Mouse (Mus musculus) forebrain, embryonic 16.5 days (tissue): ENCODE data around the gene Bclaf3. TPM values are rescaled to one million over a fixed set of nuclear protein-coding genes. Genes with fewer than 3 reads are reported as not detected.

ENCODE experiments used
- ATAC-seq: fragments of 200-750 bp; cut with Nextera tagmentation; 2 replicates; pipeline ENCODE4 v1.8.0; 2017; ENCODE audit warnings: mild to moderate bottlenecking, moderate library complexity
- H3K27ac ChIP-seq: fragments of 300-500 bp; sonication (generic); 2 replicates; pipeline ENCODE4 v1.5.1; 2014; ENCODE audit warnings: low read length, control low read depth
- H3K27me3 ChIP-seq: fragments of 300-500 bp; sonication (generic); replicated peaks from 2 replicates; pipeline ENCODE4 v1.6.1; 2014; ENCODE audit warnings: low read length; ENCODE audit not compliant: control insufficient read depth, insufficient read depth
- H3K36me3 ChIP-seq: fragments of 300-500 bp; sonication (generic); 2 replicates; pipeline ENCODE4 v1.6.1; 2014; ENCODE audit not compliant: control insufficient read depth, insufficient read depth
- H3K4me1 ChIP-seq: fragments of 300-500 bp; sonication (generic); replicated peaks from 2 replicates; pipeline ENCODE4 v1.6.1; 2014; ENCODE audit warnings: low read length; ENCODE audit not compliant: control insufficient read depth, insufficient read depth
- H3K4me2 ChIP-seq: fragments of 300-500 bp; sonication (generic); 2 replicates; pipeline ENCODE4 v1.6.1; 2014; ENCODE audit warnings: mild to moderate bottlenecking, low read length, control low read depth
- H3K4me3 ChIP-seq: fragments of 300-500 bp; sonication (generic); replicated peaks from 2 replicates; pipeline ENCODE4 v1.5.1; 2014; ENCODE audit warnings: mild to moderate bottlenecking, low read length, control low read depth
- H3K9ac ChIP-seq: fragments of 300-500 bp; sonication (generic); replicated peaks from 2 replicates; pipeline ENCODE4 v1.6.1; 2014; ENCODE audit warnings: low read depth, low read length, control low read depth
- H3K9me3 ChIP-seq: fragments of 300-500 bp; sonication (generic); 2 replicates; pipeline ENCODE4 v1.6.1; 2016; ENCODE audit warnings: low read length; ENCODE audit not compliant: control insufficient read depth
- WGBS: fragments of 180-500 bp; shearing (Covaris S2); extraction: QIAGEN DNeasy Blood & Tissue Kit; methylation state at CpG from one replicate; pipeline ENCODE4 v1.1.7; 2014; 5-methylcytosine and 5-hydroxymethylcytosine counted together
- polyA plus RNA-seq: library from polyadenylated mRNA; unstranded; fragments of >200 nt; fragmentation: Nextera tagmentation; extraction: Ambion mirVana; gene quantifications from 2 replicates; pipeline ENCODE4 v1.2.1, GENCODE M21; 2015

Gene Bclaf3
- polyA plus RNA-seq, 1 experiment from 2014 or later, result 31.4 TPM

DNA sequence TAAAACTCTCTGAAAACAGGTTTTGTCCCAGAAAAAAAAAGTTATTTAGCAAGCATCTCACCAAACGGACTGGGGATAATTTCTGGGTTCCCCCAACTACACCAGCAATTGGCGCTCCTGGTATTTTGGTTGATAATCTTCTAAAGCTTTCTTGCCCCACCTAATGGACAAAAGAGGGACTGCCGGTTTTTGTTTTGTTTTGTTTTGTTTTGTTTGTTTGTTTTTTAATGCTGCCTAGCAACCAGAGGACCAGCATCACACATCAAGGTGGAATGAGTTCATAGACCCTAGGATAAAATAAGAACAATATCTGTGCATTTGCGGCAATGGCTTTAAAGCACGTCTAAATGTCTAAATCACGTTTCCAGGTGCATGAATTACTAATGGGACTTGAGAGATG is 80.4 kb downstream of the Bclaf3 start:
- ATAC-seq, result no peak
- Histone ChIP-seq H3K27ac (no peak overlapping the region), H3K9me3 (no peaks in the 10 kb centered on the region), H3K4me3 (no peak overlapping the region), H3K9ac (no peak overlapping the region), H3K36me3 (no peaks in the 10 kb centered on the region), H3K27me3 (no peaks in the 10 kb centered on the region), H3K4me2 (no peak overlapping the region), H3K4me1 (no peaks in the 10 kb centered on the region)
- WGBS, result 47% methylated on average over 6 of the region's 6 CpGs

DNA sequence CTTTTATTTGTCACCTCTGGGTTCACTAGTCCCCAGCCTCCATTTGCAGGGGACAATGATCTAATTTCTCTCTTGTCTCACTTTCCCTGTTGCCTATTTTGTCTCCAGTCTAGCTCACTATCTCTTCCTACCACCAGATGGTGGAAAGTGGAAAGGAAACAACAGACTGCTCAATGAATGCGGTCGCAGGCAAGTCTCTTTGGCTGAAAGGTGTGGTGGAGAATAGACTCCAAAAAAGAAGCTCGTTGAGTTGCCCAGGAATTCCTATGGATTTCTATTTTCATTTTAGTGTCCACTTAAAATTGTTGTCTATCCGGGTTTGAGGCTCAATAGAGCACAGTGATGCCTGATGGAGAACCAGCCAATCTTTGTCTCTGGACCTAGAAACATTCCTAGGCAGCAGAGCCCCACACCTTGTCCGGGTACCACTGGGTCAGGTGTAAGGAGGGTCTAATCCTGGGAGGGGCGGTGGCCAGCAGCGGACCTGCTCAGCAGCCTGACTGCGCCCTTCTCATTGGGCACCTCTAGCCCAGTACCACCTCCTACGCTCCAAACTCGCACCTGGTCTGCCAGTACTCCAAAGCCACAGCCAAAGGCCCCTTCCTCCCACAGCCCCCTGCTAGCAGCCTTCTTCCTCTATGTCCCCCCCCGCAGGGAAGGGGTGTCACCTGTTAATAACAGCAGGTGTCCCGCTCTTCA is 99.9 kb downstream of the Bclaf3 start:
- Histone ChIP-seq H3K4me3 (peak overlapping the region; percentile 66), H3K27me3 (no peaks in the 10 kb centered on the region), H3K4me2 (peak overlapping the region; percentile 63), H3K9me3 (no peaks in the 10 kb centered on the region), H3K36me3 (no peaks in the 10 kb centered on the region), H3K27ac (peak overlapping the region; percentile 14; the same call in 1 of the 2 replicates), H3K4me1 (no peaks in the 10 kb centered on the region), H3K9ac (peak overlapping the region; percentile 78)
- ATAC-seq, result peak; percentile 55
- WGBS, result 26% methylated on average over 12 of the region's 12 CpGs

DNA sequence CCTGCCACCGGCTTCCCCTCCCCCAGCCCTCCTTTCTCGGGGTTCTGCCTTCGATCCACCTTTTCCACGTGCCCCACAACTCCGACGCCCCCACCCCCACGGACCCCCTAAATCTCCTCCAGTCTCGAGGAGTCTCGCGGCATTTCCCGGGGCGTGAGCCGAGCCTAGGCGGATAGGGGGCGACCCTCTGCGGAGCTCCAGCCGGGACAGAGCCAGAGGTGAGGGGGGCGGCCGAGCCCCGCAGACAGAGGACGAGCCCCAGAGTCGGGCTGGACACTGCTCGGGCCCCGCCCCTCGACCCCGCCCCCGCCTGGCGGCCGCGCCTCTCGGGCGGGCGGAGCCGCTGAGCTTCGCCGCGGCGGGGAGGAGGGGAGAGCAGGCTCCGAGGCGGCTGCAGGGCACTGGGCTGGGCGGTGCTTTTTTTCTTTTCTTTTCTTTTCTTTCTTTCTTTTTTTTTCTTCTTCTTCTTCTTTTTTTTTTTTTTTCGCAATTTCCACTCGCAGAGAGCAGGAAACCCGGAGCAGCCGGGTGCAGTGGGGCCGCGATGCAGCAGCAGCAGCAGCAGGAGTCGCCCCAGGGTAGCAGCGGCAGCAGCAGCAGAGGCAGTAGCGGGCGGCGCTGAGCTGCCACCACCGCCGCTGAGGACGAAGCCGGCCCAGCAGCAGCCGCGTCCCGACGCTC is 100.6 kb downstream of the Bclaf3 start, which contains the start of gene Sh3kbp1:
Sh3kbp1 (plus strand) TSS at position 366 of the 681 bp plus-strand sequence.
- Histone ChIP-seq H3K4me1 (no peaks in the 10 kb centered on the region), H3K9me3 (no peaks in the 10 kb centered on the region), H3K4me2 (peak within 1 kb of the TSS; percentile 63), H3K27ac (peak within 1 kb of the TSS; percentile 84), H3K9ac (peak within 1 kb of the TSS; percentile 78), H3K36me3 (no peaks in the 10 kb centered on the region), H3K4me3 (peak within 1 kb of the TSS; percentile 66), H3K27me3 (no peaks in the 10 kb centered on the region)
- ATAC-seq, result peak; percentile 83
- 30% methylated on average over 49 of the region's 60 CpGs for WGBS

DNA sequence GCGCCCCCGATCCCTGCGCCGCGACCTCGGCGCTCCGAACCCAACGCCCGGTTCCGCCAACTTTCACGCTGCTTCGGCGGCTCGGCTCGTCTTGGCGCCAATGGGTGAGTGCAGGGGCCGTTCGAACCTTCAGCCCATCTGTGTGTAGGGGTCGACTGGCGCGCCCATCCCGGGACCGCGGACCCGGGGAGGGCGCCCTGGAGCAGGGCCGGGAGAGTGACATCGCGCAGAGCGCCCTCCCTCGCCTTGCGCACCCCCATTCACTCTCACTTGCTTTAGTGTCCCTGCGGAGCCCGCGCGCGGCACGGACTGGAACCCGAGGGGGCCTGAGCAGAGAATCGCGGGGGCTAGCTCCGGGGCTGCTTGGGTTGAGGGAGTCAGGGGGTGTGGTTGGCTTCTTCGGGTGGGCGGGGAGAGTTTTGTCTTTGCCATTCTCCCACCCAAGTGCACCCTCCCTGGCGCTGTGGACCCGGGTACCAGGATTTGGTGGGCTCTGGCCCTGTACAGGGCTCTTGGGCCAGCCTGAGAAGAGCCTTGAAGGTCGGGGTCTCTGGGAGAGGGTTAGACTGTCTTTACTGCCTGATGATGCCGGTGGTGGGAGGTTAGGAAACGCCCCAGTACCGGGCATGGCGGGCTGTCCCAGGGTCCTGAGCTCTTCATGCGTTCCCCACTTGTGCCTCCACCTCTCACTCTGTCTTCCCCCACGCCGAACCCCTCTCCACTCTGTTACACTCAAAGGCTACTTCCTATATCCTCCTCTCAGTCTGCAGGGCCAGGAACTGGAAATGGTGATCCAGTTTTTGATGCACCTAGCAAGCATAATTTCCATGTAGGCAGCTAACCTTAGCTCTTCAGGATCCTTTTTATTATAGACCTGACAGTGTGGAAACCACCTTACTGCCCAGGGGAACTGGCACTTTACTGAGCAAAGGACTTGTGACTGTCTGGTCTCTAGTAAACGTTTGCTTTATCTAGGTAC is 101.4 kb downstream of the Bclaf3 start:
- Histone ChIP-seq H3K4me1 (no peaks in the 10 kb centered on the region), H3K4me3 (peak overlapping the region; percentile 66), H3K9ac (peak overlapping the region; percentile 78), H3K27me3 (no peaks in the 10 kb centered on the region), H3K27ac (peak overlapping the region; percentile 84), H3K36me3 (no peaks in the 10 kb centered on the region), H3K4me2 (peak overlapping the region; percentile 63), H3K9me3 (no peaks in the 10 kb centered on the region)
- WGBS, result 17% methylated on average over 54 of the region's 56 CpGs
- peak; percentile 67 for ATAC-seq

DNA sequence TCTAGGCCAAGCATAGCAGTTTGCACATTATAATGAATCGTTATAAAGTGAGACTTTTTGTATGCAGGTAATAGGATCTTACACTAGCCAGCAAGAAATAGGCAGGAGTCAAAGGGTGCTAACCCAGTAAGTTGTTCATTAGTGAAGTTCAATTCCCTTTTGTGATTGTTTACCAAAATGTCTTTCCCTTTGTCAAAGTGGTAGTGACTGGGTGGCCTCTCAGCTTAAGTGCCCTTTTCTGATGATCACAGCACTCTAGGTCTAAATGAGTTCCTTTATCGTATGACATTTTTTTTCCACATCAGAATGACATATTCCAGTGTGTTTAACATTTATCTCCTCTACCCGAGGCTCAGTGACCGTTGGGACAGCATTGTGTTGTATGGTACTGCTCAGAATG is 102.1 kb downstream of the Bclaf3 start:
- Histone ChIP-seq H3K27me3 (no peaks in the 10 kb centered on the region), H3K4me1 (no peaks in the 10 kb centered on the region), H3K27ac (no peak overlapping the region), H3K9ac (peak overlapping the region; percentile 78), H3K4me3 (peak overlapping the region; percentile 66), H3K36me3 (no peaks in the 10 kb centered on the region), H3K9me3 (no peaks in the 10 kb centered on the region), H3K4me2 (peak overlapping the region; percentile 63)
- WGBS, result 43% methylated on average over 4 of the region's 4 CpGs
- no peak for ATAC-seq

DNA sequence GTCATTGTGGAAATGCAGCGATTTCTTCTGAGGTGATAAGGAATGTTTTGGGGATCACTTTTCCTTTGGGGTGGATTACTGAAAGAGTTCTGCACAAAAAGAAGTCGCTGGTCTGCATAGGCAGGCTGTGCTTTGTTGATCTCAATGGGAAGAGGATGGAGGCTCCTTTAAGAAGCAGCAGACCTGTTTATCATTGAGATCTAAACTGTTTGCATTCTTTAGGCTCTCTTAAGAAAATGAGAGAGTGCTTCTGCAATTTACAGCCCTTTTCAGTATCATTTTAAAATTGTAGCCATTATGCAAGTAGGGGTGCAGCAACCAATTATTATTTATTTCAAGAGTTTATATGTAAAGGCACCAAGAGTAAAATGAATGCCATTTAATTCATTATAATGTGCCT is 102.7 kb downstream of the Bclaf3 start:
- H3K9me3 ChIP-seq, result no peaks in the 10 kb centered on the region
- no peaks in the 10 kb centered on the region for H3K27me3 ChIP-seq
- H3K4me2 ChIP-seq, result peak overlapping the region; percentile 63
- H3K4me3 ChIP-seq, result peak overlapping the region; percentile 66
- H3K4me1 ChIP-seq, result no peaks in the 10 kb centered on the region
- H3K27ac ChIP-seq, result no peak overlapping the region
- ATAC-seq, result no peak
- no peak overlapping the region for H3K9ac ChIP-seq
- no peaks in the 10 kb centered on the region for H3K36me3 ChIP-seq
- WGBS, result 32% methylated on average over 2 of the region's 2 CpGs

DNA sequence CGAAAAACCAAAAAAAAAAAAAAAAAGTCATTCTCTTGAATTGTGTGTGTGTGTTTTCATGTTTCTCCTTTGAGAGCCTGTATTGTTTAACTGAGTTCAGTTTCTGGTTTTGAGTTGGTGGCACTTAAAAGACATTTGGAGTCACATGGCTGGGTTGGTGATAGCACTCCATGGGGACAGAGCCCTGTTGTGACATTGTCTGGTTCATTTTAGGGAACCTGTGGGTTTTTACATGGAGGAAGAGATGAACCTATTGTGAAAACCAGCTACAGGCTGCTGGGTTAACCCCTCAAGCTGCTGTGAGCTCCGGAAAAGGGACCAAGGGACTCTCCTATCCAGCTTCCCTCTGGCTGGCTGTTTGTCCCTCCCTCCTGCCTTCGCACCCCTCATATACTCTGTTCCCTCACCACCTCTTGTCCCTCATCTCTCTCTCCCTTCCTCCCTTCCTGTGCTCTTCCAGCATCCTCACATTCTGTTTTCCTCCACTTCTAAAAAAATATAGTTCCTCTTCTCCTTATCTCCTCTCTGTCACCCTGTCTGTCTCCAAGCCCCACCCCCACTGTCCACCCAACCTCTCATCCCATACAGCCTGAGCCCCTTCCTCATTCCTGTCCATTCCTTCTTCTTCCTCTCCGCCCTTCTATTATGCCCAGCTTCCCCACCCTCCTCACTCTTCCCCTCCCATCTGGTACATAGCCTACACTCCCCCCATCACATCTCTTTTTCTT is 112.2 kb downstream of the Bclaf3 start:
- no peak overlapping the region for H3K9ac ChIP-seq
- H3K4me3 ChIP-seq, result no peak overlapping the region
- ATAC-seq, result no peak
- H3K4me2 ChIP-seq, result no peak overlapping the region
- no peak overlapping the region for H3K27ac ChIP-seq
- H3K9me3 ChIP-seq, result no peaks in the 10 kb centered on the region
- no peaks in the 10 kb centered on the region for H3K4me1 ChIP-seq
- no peaks in the 10 kb centered on the region for H3K36me3 ChIP-seq
- no peaks in the 10 kb centered on the region for H3K27me3 ChIP-seq
- WGBS, result 84% methylated on average over 3 of the region's 4 CpGs

DNA sequence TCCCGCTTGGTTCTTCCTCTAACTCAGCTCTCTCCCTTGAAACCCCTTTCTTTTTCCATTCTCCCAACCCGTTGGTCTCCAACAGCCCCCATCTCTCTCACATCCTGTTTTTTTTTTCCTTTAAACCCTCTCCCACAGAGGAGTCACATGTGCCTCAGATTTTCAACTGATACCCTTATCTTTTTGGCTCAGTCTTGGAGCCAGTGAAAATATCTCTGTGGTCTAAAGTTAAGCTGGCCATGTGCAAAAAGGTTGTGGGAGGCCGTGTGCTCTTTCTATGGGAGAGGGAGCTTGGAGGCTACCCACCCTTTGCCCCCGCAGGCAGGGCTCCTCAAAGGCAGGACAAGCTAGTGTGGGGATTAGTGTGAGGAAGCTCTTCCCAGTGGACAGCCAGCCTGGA is 113.5 kb downstream of the Bclaf3 start:
- Histone ChIP-seq H3K27me3 (no peaks in the 10 kb centered on the region), H3K27ac (no peak overlapping the region), H3K4me2 (no peak overlapping the region), H3K9me3 (no peaks in the 10 kb centered on the region), H3K4me3 (no peak overlapping the region), H3K9ac (no peak overlapping the region), H3K36me3 (no peaks in the 10 kb centered on the region), H3K4me1 (no peaks in the 10 kb centered on the region)
- ATAC-seq, result no peak
- WGBS, result 71% methylated on average over 4 of the region's 4 CpGs
